Mouse (Mus musculus): Measurements from ENCODE around the gene Podxl2. TPM values are rescaled to one million over a fixed set of nuclear protein-coding genes. Genes with fewer than 3 reads are reported as not detected.
A peak's percentile ranks its signal among the peaks of the same experiment; 100 is the strongest.

Podxl2 gene
- total and polyA plus RNA-seq, 2 experiments from 2014 or later, result 60.8 to 90.9 TPM

- DNase-seq (ENCODE audit: low spot score) (peak; percentile 89), ATAC-seq (ENCODE audit: insufficient read depth, low read depth) (peak; percentile 94)
- Histone ChIP-seq H3K4me1 (ENCODE audit: control insufficient read depth, insufficient read depth) (peaks cover 5% of the 10 kb centered on the region; the same call in 1 of the 2 replicates), H3K4me2 (ENCODE audit: low read depth, low read length) (no peak overlapping the region), H3K9me3 (replicated peaks; ENCODE audit: control insufficient read depth, low read length) (0 out of 2 replicates have a peak, but pooled peaks cover 3% of the 10 kb centered on the region), H3K9ac (replicated peaks; ENCODE audit: low read depth, low read length) (peak overlapping the region; percentile 6; the same call in 1 of the 2 replicates), H3K27me3 (ENCODE audit: control insufficient read depth, insufficient read depth, low read length) (no peaks in the 10 kb centered on the region), H3K36me3 (replicated peaks; ENCODE audit: control insufficient read depth, insufficient read depth, low read length) (no peaks in the 10 kb centered on the region), H3K4me3 (ENCODE audit: low read depth, low read length) (no peak overlapping the region), H3K27ac (ENCODE audit: low read depth) (peak overlapping the region; percentile 89)
- 13% methylated on average over 9 of the region's 9 CpGs for WGBS
- TF ChIP-seq EP300 (IDR thresholded peaks at IDR 0.05; ENCODE audit: low read depth) (peak; percentile 56), CTCF (IDR thresholded peaks at IDR 0.05; ENCODE audit: low read depth) (peak; percentile 47)
These were observed 17.6 kb downstream of the Podxl2 start for GRCm38 (mm10) chr6:88857249-88857648.

- no peak; the same call in 1 of the 2 replicates for ATAC-seq (ENCODE audit: insufficient read depth, low read depth)
- WGBS, result 27% methylated on average over 5 of the region's 5 CpGs
These were observed 19.2 kb downstream of the Podxl2 start for GRCm38 (mm10) chr6:88855636-88856035.

GRCm38 (mm10) chr6:88854509-88854908 is 20.3 kb downstream of the Podxl2 start:
- DNase-seq (ENCODE audit: low spot score) (no peak), ATAC-seq (ENCODE audit: insufficient read depth, low read depth) (no peak)
- Histone ChIP-seq H3K4me1 (ENCODE audit: control insufficient read depth, insufficient read depth) (peaks cover 5% of the 10 kb centered on the region; the same call in 1 of the 2 replicates), H3K27ac (ENCODE audit: low read depth) (no peak overlapping the region), H3K9me3 (replicated peaks; ENCODE audit: control insufficient read depth, low read length) (no peaks in the 10 kb centered on the region), H3K4me3 (ENCODE audit: low read depth, low read length) (no peak overlapping the region), H3K4me2 (ENCODE audit: low read depth, low read length) (no peak overlapping the region), H3K27me3 (ENCODE audit: control insufficient read depth, insufficient read depth, low read length) (no peaks in the 10 kb centered on the region), H3K36me3 (replicated peaks; ENCODE audit: control insufficient read depth, insufficient read depth, low read length) (no peaks in the 10 kb centered on the region), H3K9ac (replicated peaks; ENCODE audit: low read depth, low read length) (no peak overlapping the region)
- 73% methylated on average over 5 of the region's 5 CpGs for WGBS
- no peak for TF ChIP-seq CTCF (IDR thresholded peaks at IDR 0.05; ENCODE audit: low read depth)
- TF ChIP-seq EP300 (IDR thresholded peaks at IDR 0.05; ENCODE audit: low read depth), result no peak

More at GRCm38 (mm10) chr6:88855636-88856035, 19.2 kb downstream of the Podxl2 start:
- no peak overlapping the region for H3K4me3 ChIP-seq (ENCODE audit: low read depth, low read length)
- DNase-seq (ENCODE audit: low spot score), result peak; percentile 80
- TF ChIP-seq CTCF (IDR thresholded peaks at IDR 0.05; ENCODE audit: low read depth), result peak; percentile 79
- no peak for TF ChIP-seq EP300 (IDR thresholded peaks at IDR 0.05; ENCODE audit: low read depth)
- peaks cover 5% of the 10 kb centered on the region; the same call in 1 of the 2 replicates for H3K4me1 ChIP-seq (ENCODE audit: control insufficient read depth, insufficient read depth)
- H3K36me3 ChIP-seq (replicated peaks; ENCODE audit: control insufficient read depth, insufficient read depth, low read length), result no peaks in the 10 kb centered on the region
- H3K9ac ChIP-seq (replicated peaks; ENCODE audit: low read depth, low read length), result no peak overlapping the region
- H3K27me3 ChIP-seq (ENCODE audit: control insufficient read depth, insufficient read depth, low read length), result no peaks in the 10 kb centered on the region
- no peak overlapping the region for H3K4me2 ChIP-seq (ENCODE audit: low read depth, low read length)
- no peaks in the 10 kb centered on the region for H3K9me3 ChIP-seq (replicated peaks; ENCODE audit: control insufficient read depth, low read length)
- no peak overlapping the region for H3K27ac ChIP-seq (ENCODE audit: low read depth)

- ATAC-seq (ENCODE audit: insufficient read depth, low read depth) (peak; percentile 54), DNase-seq (ENCODE audit: low spot score) (no peak)
- no peak for TF ChIP-seq EP300 (IDR thresholded peaks at IDR 0.05; ENCODE audit: low read depth)
- peak; percentile 24; the same call in 1 of the 2 replicates for TF ChIP-seq CTCF (IDR thresholded peaks at IDR 0.05; ENCODE audit: low read depth)
- Histone ChIP-seq H3K27me3 (ENCODE audit: control insufficient read depth, insufficient read depth, low read length) (no peaks in the 10 kb centered on the region), H3K4me1 (ENCODE audit: control insufficient read depth, insufficient read depth) (no peaks in the 10 kb centered on the region), H3K36me3 (replicated peaks; ENCODE audit: control insufficient read depth, insufficient read depth, low read length) (no peaks in the 10 kb centered on the region), H3K9ac (replicated peaks; ENCODE audit: low read depth, low read length) (no peak overlapping the region), H3K27ac (ENCODE audit: low read depth) (no peak overlapping the region), H3K4me3 (ENCODE audit: low read depth, low read length) (no peak overlapping the region), H3K4me2 (ENCODE audit: low read depth, low read length) (no peak overlapping the region), H3K9me3 (replicated peaks; ENCODE audit: control insufficient read depth, low read length) (no peaks in the 10 kb centered on the region)
- 59% methylated on average over 7 of the region's 7 CpGs for WGBS
These were observed 24.8 kb downstream of the Podxl2 start for GRCm38 (mm10) chr6:88850034-88850433.

GRCm38 (mm10) chr6:88849270-88849669 is 25.6 kb downstream of the Podxl2 start:
- Histone ChIP-seq H3K27me3 (ENCODE audit: control insufficient read depth, insufficient read depth, low read length) (no peaks in the 10 kb centered on the region), H3K9ac (replicated peaks; ENCODE audit: low read depth, low read length) (no peak overlapping the region), H3K36me3 (replicated peaks; ENCODE audit: control insufficient read depth, insufficient read depth, low read length) (no peaks in the 10 kb centered on the region), H3K4me1 (ENCODE audit: control insufficient read depth, insufficient read depth) (no peaks in the 10 kb centered on the region), H3K27ac (ENCODE audit: low read depth) (0 out of 2 replicates have a peak overlapping the region, but pooled peaks have one; percentile 35), H3K4me3 (ENCODE audit: low read depth, low read length) (no peak overlapping the region), H3K9me3 (replicated peaks; ENCODE audit: control insufficient read depth, low read length) (no peaks in the 10 kb centered on the region), H3K4me2 (ENCODE audit: low read depth, low read length) (no peak overlapping the region)
- DNase-seq (ENCODE audit: low spot score) (no peak), ATAC-seq (ENCODE audit: insufficient read depth, low read depth) (no peak)
- WGBS, result 48% methylated on average over 4 of the region's 4 CpGs
- TF ChIP-seq EP300 (IDR thresholded peaks at IDR 0.05; ENCODE audit: low read depth), result no peak
- peak; percentile 32 for TF ChIP-seq CTCF (IDR thresholded peaks at IDR 0.05; ENCODE audit: low read depth)

- Histone ChIP-seq H3K36me3 (replicated peaks; ENCODE audit: control insufficient read depth, insufficient read depth, low read length) (no peaks in the 10 kb centered on the region), H3K4me1 (ENCODE audit: control insufficient read depth, insufficient read depth) (peaks cover 6% of the 10 kb centered on the region; the same call in 1 of the 2 replicates), H3K27me3 (ENCODE audit: control insufficient read depth, insufficient read depth, low read length) (no peaks in the 10 kb centered on the region), H3K27ac (ENCODE audit: low read depth) (no peak overlapping the region), H3K4me3 (ENCODE audit: low read depth, low read length) (no peak overlapping the region), H3K9ac (replicated peaks; ENCODE audit: low read depth, low read length) (no peak overlapping the region), H3K4me2 (ENCODE audit: low read depth, low read length) (no peak overlapping the region), H3K9me3 (replicated peaks; ENCODE audit: control insufficient read depth, low read length) (no peaks in the 10 kb centered on the region)
- no peak for TF ChIP-seq CTCF (IDR thresholded peaks at IDR 0.05; ENCODE audit: low read depth)
- TF ChIP-seq EP300 (IDR thresholded peaks at IDR 0.05; ENCODE audit: low read depth), result no peak
- ATAC-seq (ENCODE audit: insufficient read depth, low read depth) (no peak), DNase-seq (ENCODE audit: low spot score) (no peak)
- WGBS, result 70% methylated on average over 2 of the region's 2 CpGs
These were observed 27.3 kb downstream of the Podxl2 start for GRCm38 (mm10) chr6:88847571-88847970.
